Mouse (Mus musculus) right cerebral cortex, postnatal 36 days (tissue): ENCODE measurements around the gene Slc22a14.

ENCODE experiments used
- DNase-seq, 2 experiments: peaks; one replicate each; pipeline ENCODE4 v3.0.0; 2022; ENCODE audit warnings: low spot score in 2 of 2, mixed read lengths in 1 of 2

Slc22a14 gene

DNA sequence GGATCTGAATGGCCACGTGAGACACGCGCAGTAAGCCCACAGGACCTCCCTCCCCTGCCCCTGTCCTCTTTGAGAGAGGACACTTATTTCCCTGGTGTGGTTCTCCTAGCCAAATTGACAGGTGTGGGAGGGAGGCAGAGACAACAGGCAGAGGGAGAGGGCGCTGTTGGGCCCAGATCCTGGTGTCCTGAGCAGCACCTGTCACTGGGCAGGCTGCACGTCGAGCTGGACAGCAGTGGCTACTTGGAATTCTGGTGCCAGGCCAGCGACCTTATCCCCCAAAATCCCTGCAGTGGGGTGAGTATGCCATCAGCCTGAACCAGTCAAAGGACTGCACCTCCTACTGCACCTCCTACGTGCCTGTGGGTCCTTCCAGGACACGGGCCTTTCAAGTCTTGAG lies 222.0 kb downstream of the Slc22a14 start:
- no peak for DNase-seq

DNA sequence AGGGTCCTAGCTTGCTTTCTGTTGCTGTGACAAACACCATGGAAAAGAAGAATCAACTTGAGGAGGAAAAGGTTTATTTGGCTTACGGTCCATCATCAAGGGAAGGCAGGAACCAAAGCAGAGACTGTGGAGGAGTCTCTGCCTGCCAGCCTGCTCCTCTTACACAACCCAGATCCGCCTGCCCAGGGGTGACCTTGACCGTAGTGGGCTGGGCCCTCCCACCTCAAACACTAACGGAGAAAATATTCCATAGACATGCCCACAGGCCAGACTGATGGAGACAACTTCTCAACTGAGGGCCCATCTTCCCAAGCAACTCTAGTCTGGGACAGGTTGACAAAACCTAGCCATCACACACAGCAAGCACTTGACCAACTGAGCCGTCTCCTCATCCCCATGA lies 223.3 kb downstream of the Slc22a14 start:
- no peak for DNase-seq

DNA sequence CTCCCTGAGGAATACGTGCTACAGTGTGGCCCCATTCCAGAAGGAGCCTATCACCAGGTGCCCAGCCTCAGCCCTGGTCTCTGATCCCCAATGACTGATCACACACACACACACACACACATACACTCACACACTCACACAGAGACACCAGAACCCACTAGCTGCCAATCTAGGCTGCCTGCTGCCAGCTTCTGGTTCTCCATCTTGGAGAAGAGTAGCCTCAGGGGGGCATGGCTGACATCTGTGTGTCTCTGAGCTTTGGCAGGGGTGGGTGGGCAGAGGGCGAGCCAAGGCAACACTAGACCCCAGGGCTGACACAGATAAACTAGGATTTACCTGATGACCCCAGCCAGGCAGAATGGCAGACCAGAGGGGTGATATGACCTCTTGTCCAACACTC lies 226.5 kb downstream of the Slc22a14 start:
- no peak for DNase-seq

DNA sequence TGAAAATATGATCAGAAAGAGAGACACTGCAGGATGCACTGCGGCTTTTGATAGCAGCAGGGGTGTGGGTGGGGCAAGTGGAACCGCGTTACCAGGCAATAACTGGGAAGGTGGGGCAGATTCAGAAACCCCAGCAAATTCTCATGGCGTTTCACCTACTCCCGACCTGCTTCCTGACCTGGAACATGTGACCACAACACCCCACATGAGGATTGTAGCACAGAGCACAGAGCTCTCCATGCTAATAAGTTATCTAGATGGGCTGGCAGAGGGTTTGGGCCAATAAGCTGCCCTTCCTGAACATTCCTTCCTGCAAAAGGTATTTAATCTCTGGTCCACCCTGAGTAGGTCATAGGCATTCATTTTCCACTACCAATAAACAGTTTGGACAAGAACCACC lies 234.7 kb downstream of the Slc22a14 start:
- no peak for DNase-seq

DNA sequence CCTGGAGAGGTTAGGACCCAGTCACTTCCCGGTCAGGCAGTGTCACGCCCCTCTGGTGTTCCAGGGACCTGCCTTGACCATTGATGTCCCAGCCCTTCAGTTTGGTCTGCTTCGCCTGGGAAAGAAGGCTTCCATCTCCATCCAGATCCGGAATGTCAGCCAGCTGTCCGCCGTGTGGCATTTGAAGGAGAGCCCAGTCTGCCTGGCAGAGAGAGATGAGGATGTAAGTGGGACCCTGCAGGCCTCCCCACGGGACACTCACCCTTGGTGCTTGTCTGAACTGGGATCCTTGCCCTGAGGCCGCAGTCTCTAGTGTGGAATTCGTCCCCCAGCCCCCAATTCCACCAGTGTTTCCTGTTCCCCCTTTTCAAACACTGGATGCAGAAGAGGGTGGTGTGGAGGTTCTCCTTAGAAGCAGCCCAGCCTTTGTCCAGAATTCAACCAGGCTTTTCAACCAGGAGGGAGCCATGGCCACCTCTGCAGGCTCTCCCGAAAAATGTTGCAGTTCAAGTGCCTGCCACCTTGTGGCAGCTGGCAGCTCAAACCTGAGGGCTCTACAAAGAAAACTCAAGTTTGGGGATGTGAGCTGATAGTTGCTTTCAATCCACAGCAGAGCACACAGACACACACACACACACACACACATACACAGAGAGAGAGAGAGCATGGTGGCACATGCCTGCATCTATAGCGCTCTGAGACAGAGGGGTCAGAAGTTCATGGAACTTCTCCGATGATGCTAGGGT lies 236.7 kb downstream of the Slc22a14 start:
- DNase-seq, result no peak

DNA sequence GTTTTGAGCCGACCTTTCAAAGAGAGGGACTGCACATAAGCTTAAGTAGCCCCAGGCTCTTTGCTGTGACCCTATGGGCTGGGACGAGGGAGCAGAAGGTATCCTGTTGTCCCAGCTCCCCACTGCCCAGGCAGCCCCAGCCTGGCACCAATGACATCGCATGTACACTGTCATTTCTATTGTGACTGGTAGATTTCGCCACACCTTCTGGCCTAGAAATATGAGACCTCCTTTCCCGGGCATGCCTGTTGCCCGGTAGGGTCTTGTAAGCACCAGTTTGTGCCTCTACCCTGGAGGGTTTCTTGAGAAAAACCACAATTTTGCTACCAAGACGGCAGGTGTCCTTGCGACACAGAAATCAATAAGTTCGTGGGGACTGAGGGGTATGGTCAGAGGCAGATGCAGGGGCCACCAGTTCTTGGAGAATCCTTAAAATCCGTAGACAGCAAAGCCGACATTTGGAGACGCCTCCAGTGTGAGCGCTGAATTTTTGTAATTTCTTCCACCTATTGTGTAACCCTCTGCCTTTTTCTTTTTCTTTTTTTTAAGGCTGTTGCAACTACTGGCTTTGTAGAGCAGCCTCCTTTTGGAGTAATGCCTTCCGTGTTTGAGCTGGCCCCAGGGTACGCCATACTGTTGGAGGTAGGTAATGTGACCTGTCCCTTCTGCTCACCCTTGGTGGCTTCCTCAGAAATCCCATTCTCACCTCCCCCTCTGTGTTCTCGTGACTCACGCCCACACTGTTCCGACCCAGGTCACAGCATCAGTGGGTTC lies 242.6 kb downstream of the Slc22a14 start:
- no peak for DNase-seq

DNA sequence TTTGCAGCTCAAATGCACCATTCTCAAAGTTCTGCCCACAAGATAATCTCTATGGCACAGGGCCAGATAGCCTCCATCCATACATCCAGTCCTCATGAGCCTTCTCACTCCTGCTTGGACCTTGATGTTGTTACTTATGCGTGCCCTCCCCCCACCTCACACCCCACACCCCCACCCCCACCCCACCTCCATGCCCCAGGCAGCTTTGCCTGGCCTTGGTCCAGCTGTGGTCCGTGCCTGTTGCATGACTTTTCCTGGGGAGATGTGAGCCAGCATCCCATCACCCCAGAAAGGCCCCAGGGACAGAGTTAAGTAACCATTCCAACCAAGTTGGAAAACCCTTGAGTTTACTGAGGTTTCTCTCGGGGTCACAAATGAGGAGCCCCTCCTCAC lies 245.2 kb downstream of the Slc22a14 start:
- no peak for DNase-seq
